ENCODE assay signal across 15 mouse cellular contexts in the genomic region with DNA sequence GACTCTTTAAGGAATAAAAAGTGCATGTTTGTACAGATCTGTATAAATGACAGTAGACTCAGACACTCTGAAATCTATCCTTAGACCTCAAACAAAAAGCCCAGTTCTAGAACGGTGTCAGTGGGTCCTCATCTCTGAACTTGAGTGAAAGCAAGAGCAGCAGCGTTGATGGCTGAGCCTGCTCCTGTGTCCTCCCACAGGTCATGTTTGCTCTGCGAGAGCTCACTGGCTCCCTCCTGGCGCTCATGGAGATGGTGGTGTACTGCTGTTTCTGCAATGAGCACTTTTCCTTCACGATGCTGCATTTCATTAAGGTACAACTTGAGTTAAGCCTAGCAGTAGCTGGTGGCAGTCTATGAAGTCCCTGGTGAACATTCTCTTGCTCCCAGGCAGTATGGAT. TPM values are rescaled to one million over a fixed set of nuclear protein-coding genes. Genes with fewer than 3 reads are reported as not detected.
DNase-seq lines count a peak whose midpoint lies in the region; ATAC-seq and TF ChIP-seq lines count a peak whose summit lies in the region.
"Had no signal": no experiment of that assay in that cellular context is flagged by ENCODE, and none has a peak within 500 bp of the region (broad histone marks: within the 10 kb centered on the region; RNA-seq: fewer than 3 reads in every experiment).

No protein-coding gene starts in this region.

- H3K9me3 ChIP-seq in intestine, postnatal 0 days (ENCODE audit: control insufficient read depth): no peaks in the 10 kb centered on the region
- no peaks in the 10 kb centered on the region for H3K9me3 ChIP-seq in intestine, embryonic 15.5 days
- H3K9me3 ChIP-seq in midbrain, embryonic 11.5 days (ENCODE audit: control insufficient read depth, low read length): no peaks in the 10 kb centered on the region
- H3K9me3 ChIP-seq in midbrain, embryonic 13.5 days: no peaks in the 10 kb centered on the region
- no peaks in the 10 kb centered on the region for H3K9me3 ChIP-seq in ES-E14 (ENCODE audit: control insufficient read depth, insufficient read depth, low read depth, low read length)
- H3K9me3 ChIP-seq: heart, embryonic 13.5 days; midbrain, embryonic 12.5 days; neural tube, embryonic 13.5 days had no signal

- peak; percentile 82 for DNase-seq in midbrain, embryonic 11.5 days (ENCODE audit: low spot score, missing footprints)
- DNase-seq in ES-E14 (ENCODE audit: low read depth, low spot score): peak; percentile 11
- no peak for DNase-seq in ovary, adult 18-20 months (ENCODE audit: low spot score)
- DNase-seq: cerebellum, adult 8-10 months; lung, adult 2 months; right cerebral cortex, postnatal 14 days; thymus, postnatal 4 days had no signal

- in situ Hi-C loops in ES-E14 (cut with MboI; ENCODE audit: low sequenced_read_pairs in 2 of 2, unreplicated experiment in 2 of 2): no loop called here

- no peaks in the 10 kb centered on the region for H3K27me3 ChIP-seq in intestine, postnatal 0 days (replicated peaks; ENCODE audit: control insufficient read depth, insufficient read depth, low read length)
- H3K27me3 ChIP-seq in intestine, embryonic 15.5 days (replicated peaks): no peaks in the 10 kb centered on the region
- H3K27me3 ChIP-seq in midbrain, embryonic 11.5 days (ENCODE audit: control insufficient read depth, insufficient read depth, low read length): no peaks in the 10 kb centered on the region
- no peaks in the 10 kb centered on the region for H3K27me3 ChIP-seq in midbrain, embryonic 13.5 days
- H3K27me3 ChIP-seq: heart, embryonic 13.5 days; midbrain, embryonic 12.5 days; neural tube, embryonic 13.5 days had no signal

- no peaks in the 10 kb centered on the region for H3K4me1 ChIP-seq in intestine, postnatal 0 days (replicated peaks; ENCODE audit: control insufficient read depth, insufficient read depth, low read length)
- H3K4me1 ChIP-seq in intestine, embryonic 15.5 days (replicated peaks): no peaks in the 10 kb centered on the region
- H3K4me1 ChIP-seq in midbrain, embryonic 11.5 days (ENCODE audit: control insufficient read depth, insufficient read depth, low read length): no peaks in the 10 kb centered on the region
- H3K4me1 ChIP-seq in midbrain, embryonic 13.5 days (replicated peaks): no peaks in the 10 kb centered on the region
- peaks cover 0 to 7% of the 10 kb centered on the region in 2 experiments; a peak in 2 of 4 replicates for H3K4me1 ChIP-seq in ES-E14 (ENCODE audit: control insufficient read depth in 2 of 2, insufficient read depth in 2 of 2, low read length in 2 of 2, poor library complexity in 1 of 2)
- H3K4me1 ChIP-seq: heart, embryonic 13.5 days; midbrain, embryonic 12.5 days; neural tube, embryonic 13.5 days had no signal

- no peak overlapping the region for H3K4me2 ChIP-seq in intestine, postnatal 0 days (replicated peaks; ENCODE audit: low read depth)
- H3K4me2 ChIP-seq in intestine, embryonic 15.5 days (replicated peaks): no peak overlapping the region
- no peak overlapping the region for H3K4me2 ChIP-seq in midbrain, embryonic 11.5 days
- H3K4me2 ChIP-seq in midbrain, embryonic 13.5 days (replicated peaks): no peak overlapping the region
- H3K4me2 ChIP-seq: heart, embryonic 13.5 days; hindbrain, embryonic 14.5 days; midbrain, embryonic 12.5 days; neural tube, embryonic 13.5 days had no signal

- no peak overlapping the region for H3K4me3 ChIP-seq in intestine, postnatal 0 days (ENCODE audit: low read depth, low read length)
- no peak overlapping the region for H3K4me3 ChIP-seq in intestine, embryonic 15.5 days (replicated peaks)
- H3K4me3 ChIP-seq in midbrain, embryonic 11.5 days (ENCODE audit: low read depth, low read length): no peak overlapping the region
- H3K4me3 ChIP-seq in midbrain, embryonic 13.5 days (replicated peaks): no peak overlapping the region
- no peak overlapping the region for H3K4me3 ChIP-seq in ES-E14 (ENCODE audit: insufficient read depth in 1 of 2, low read depth in 1 of 2, low read length in 2 of 2, poor library complexity in 1 of 2, severe bottlenecking in 1 of 2)
- H3K4me3 ChIP-seq: heart, embryonic 13.5 days; midbrain, embryonic 12.5 days; neural tube, embryonic 13.5 days had no signal

- peaks cover 66% of the 10 kb centered on the region for H3K36me3 ChIP-seq in intestine, postnatal 0 days (ENCODE audit: control insufficient read depth, insufficient read depth)
- peaks cover 14% of the 10 kb centered on the region for H3K36me3 ChIP-seq in intestine, embryonic 15.5 days
- H3K36me3 ChIP-seq in midbrain, embryonic 11.5 days (ENCODE audit: control insufficient read depth, insufficient read depth, low read length): peaks cover 11% of the 10 kb centered on the region
- H3K36me3 ChIP-seq in midbrain, embryonic 13.5 days: peaks cover 76% of the 10 kb centered on the region
- peaks cover 40% of the 10 kb centered on the region for H3K36me3 ChIP-seq in ES-E14 (ENCODE audit: control insufficient read depth, insufficient read depth, low read length, poor library complexity, severe bottlenecking)

- peak; percentile 55 for TF ChIP-seq CTCF in intestine, postnatal 0 days (IDR thresholded peaks at IDR 0.05; ENCODE audit: low read depth)

- WGBS in intestine, postnatal 0 days: 65% methylated on average over 5 of the region's 5 CpGs
- 73% methylated on average over 5 of the region's 5 CpGs for WGBS in intestine, embryonic 15.5 days
- WGBS in midbrain, embryonic 11.5 days: 68% methylated on average over 5 of the region's 5 CpGs
- WGBS in midbrain, embryonic 13.5 days: 73% methylated on average over 5 of the region's 5 CpGs

- no peak for ATAC-seq in intestine, postnatal 0 days
- ATAC-seq in intestine, embryonic 15.5 days: no peak
- ATAC-seq in midbrain, embryonic 11.5 days (ENCODE audit: low FRiP score): no peak
- no peak for ATAC-seq in midbrain, embryonic 13.5 days
- ATAC-seq in megakaryocyte-erythroid progenitor cell, adult 5-6 weeks (replicated peaks; ENCODE audit: low FRiP score, low TSS enrichment, poor library complexity, severe bottlenecking): 0 out of 2 replicates have a peak, but pooled peaks have one; percentile 59

- H3K9ac ChIP-seq in intestine, postnatal 0 days (ENCODE audit: low read depth, low read length): no peak overlapping the region
- H3K9ac ChIP-seq in intestine, embryonic 15.5 days: no peak overlapping the region
- H3K9ac ChIP-seq in midbrain, embryonic 11.5 days (ENCODE audit: low read length): no peak overlapping the region
- no peak overlapping the region for H3K9ac ChIP-seq in midbrain, embryonic 13.5 days (replicated peaks)
- H3K9ac ChIP-seq in ES-E14 (ENCODE audit: insufficient read depth, low read depth, low read length, poor library complexity, severe bottlenecking): no peak overlapping the region
- H3K9ac ChIP-seq: heart, embryonic 13.5 days; hindbrain, embryonic 14.5 days; midbrain, embryonic 12.5 days; neural tube, embryonic 13.5 days had no signal

- no peak overlapping the region for H3K27ac ChIP-seq in intestine, postnatal 0 days (ENCODE audit: low read depth, low read length)
- H3K27ac ChIP-seq in intestine, embryonic 15.5 days: no peak overlapping the region
- H3K27ac ChIP-seq in midbrain, embryonic 11.5 days (ENCODE audit: low read depth, low read length): no peak overlapping the region
- H3K27ac ChIP-seq in midbrain, embryonic 13.5 days: no peak overlapping the region
- no peak overlapping the region for H3K27ac ChIP-seq in ES-E14 (ENCODE audit: insufficient read depth, low read depth, low read length, poor library complexity, severe bottlenecking)
- H3K27ac ChIP-seq: heart, embryonic 13.5 days; hindbrain, embryonic 14.5 days; midbrain, embryonic 12.5 days; neural tube, embryonic 13.5 days had no signal

TF ChIP-seq in ES-E14, 5 proteins besides CTCF, POLR2A, EP300 and RAD21:
- TF ChIP-seq ZC3H11A (IDR thresholded peaks at IDR 0.05; ENCODE audit: borderline replicate concordance, low read depth, low read length) (no peak), ZNF384 (IDR thresholded peaks at IDR 0.05; ENCODE audit: low read depth, low read length) (no peak), MAFK (IDR thresholded peaks at IDR 0.05; ENCODE audit: insufficient read depth, low read depth, low read length) (no peak), CHD2 (IDR thresholded peaks at IDR 0.05; ENCODE audit: low read depth, low read length) (no peak), HCFC1 (IDR thresholded peaks at IDR 0.05; ENCODE audit: borderline replicate concordance, insufficient read depth, low read length) (no peak)

RNA-seq across cellular contexts. Expression of a gene that starts 37.8 kb away (rescaled TPM):
- polyA plus RNA-seq in intestine, postnatal 0 days (2015; fragmentation: Nextera tagmentation; extraction: Ambion mirVana): 16.8 and 21.2 TPM in 2 replicates
- 155 and 161 TPM in 2 replicates for polyA plus RNA-seq in intestine, embryonic 15.5 days (2015; fragmentation: Nextera tagmentation; extraction: Ambion mirVana)
- polyA plus RNA-seq in midbrain, embryonic 11.5 days (2014; fragmentation: Nextera tagmentation; extraction: Ambion mirVana): 1.1 and 1.4 TPM in 2 replicates
- 1.4 TPM in 2 replicates for polyA plus RNA-seq in midbrain, embryonic 13.5 days (2015; fragmentation: Nextera tagmentation; extraction: Ambion mirVana)
- 1.6 and 2.9 TPM in 2 replicates for total RNA-seq in ES-E14 (2012; rRNA removed)
- not detected in 2 replicates for total RNA-seq in megakaryocyte-erythroid progenitor cell, adult 5-6 weeks (2014; fragmentation: Nextera tagmentation)
- total RNA-seq in megakaryocyte-erythroid progenitor cell, adult 5-6 weeks (2017): not detected in 2 replicates
